Mouse (Mus musculus): ENCODE measurements at regions not wholly inside any gene's neighbourhood (a gene's known extent, or its start where the extent isn't known, plus 50 kb on each side); places are given as distances from the start of the nearest gene placed in this dataset.

DNA sequence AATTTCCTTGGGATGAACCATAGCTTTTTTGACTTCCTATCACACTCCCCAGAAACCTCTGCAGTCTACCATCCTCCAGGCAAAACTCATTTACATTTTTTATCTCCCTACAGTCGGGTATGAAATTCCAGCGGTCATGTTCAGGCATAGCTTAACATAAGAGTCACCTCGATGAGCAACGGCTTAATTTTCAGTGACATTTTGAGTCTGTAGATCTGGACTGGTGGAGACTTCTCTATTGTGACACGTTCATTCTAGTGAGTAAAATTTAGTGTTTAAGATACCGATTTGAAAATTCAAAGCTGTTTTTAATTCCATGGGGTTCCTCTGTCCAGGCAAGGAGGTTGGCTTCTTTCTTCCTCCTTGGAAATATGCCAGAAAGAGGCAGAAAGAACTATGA, 207.7 kb upstream of the Nr2f2 start:
- DNase-seq, result no peak

- no peak for DNase-seq
These were observed 198.5 kb upstream of the Nr2f2 start for GRCm38 (mm10) chr7:70565034-70565433.

GRCm38 (mm10) chr7:70548936-70549450, 182.5 kb upstream of the Nr2f2 start:
- DNase-seq, result no peak

DNA sequence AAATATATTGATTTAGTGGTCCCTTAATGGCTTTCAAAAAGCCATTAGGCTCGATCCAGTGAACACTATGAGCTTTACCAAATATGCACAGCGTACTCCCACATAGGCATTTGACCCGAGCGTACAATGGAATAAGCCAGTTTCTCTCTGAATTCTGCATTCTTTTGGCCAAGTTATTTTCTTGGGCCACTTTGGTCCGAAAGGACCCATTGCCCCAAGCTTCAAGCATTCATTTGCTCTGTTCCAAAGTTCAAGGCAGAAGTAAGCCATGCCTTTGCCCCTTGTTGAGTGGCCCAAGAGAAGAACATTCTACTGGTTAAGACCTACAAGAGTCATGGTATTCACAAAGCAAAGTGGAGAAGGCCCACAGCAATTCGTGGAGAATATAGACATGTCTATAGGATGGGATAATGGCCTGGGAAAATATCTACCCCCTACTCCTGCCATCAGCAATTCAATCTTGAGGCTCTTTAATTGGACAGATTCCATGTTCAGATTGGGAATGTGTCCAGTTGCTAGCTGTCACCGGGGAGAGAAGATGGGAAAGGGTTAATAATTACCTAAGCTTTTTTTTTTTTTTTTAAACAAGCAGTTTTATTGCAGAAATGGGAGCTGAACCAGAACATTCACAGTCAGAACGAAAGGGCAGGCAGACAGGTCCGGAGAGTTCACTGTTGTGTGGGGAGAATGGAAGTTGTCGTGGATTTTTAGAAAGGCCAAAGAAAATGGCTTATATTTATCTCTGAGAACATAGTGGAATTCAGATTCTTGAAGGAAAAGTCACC, 175.5 kb upstream of the Nr2f2 start:
- DNase-seq, result no peak

DNA sequence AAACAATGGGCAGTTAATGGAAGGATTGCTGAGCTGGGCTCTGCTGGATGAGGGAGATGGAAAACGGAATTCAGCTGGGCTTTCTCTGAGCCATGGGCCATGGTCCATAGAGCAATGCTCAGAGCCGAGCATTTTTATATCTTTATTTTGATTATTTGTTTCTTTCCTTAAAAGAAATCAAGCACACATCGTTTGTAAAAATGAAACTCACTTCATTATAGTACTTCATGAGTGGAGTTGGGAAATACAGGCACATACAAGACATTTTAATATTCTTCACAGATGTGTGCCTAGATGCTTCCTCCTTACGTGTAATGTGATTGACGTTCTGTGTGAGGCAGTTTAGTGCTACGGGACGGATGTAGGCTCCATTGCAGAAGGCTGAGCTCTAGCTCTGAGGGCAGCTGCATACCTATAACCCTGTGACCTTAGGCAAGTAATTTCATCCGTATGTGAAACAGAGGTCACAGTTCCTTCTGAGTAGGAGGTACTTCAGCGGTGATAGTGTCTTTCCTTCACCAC, 172.6 kb upstream of the Nr2f2 start:
- DNase-seq, result no peak

DNA sequence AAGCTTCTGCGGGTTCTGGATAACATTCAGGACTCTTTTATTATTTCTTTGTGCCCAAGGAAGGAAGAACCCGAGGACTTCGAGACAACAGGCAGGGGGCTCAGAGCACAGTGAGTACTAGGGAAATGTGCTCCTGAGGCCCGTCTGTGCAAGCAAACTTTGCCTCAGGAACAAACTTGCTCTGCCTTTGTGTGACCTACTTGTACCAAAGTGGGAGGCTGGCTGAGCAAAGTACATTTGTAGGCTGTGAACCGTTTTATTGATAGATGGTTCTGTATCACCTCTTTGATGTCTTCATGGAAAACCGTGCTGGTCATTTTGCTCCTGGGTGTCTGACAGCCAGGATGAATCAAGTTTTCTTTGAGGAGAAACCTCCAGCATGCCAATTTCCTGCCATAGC, 169.5 kb upstream of the Nr2f2 start:
- no peak for DNase-seq

DNA sequence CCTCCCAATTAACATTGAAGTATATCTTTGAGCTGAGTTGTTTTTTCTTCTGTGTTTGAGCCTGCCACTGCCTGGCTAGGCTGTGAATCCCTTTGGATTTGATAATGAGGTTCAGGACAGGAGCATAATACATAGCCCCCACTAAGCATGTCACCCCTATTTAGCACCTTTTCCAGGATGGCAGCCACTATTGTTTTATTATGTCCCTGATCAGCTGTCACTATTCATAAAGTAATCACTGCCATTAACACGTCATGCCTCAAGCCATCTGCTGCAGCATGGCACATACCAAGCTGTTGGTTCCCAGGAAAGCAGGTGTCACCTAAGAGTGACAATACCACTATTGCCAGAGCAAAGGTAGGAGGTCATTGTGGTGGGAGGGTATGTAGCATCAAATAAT, 167.0 kb upstream of the Nr2f2 start:
- no peak for DNase-seq

- no peak for DNase-seq
These were observed 161.4 kb upstream of the Nr2f2 start for GRCm38 (mm10) chr7:70527921-70528320.

GRCm38 (mm10) chr7:70525372-70525771, 158.8 kb upstream of the Nr2f2 start:
- no peak for DNase-seq

DNA sequence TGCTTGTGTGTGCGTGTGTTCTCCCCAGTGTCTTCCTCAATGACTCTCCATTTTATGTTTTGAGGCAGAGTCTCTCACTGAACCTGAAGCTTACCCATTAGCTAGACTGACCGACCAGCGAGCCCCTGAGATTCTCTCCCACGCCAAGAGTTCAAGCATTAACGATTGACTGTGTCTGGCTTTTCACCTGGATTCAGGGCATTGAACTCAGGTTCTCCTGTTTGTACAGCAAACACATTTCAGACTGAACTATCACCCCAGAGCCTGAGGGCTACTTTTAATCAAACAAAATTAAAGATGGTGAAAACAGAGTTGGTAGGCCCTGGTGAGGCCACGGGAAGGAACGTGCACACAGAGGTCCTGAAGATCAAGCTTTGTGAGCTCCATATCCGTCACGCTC, 158.2 kb upstream of the Nr2f2 start:
- no peak for DNase-seq

- DNase-seq, result no peak
These were observed 157.7 kb upstream of the Nr2f2 start for GRCm38 (mm10) chr7:70524251-70524650.

GRCm38 (mm10) chr7:70516741-70517140, 150.2 kb upstream of the Nr2f2 start:
- no peak for DNase-seq

GRCm38 (mm10) chr7:70515341-70515851, 148.9 kb upstream of the Nr2f2 start:
- no peak for DNase-seq

- DNase-seq, result no peak
These were observed 148.1 kb upstream of the Nr2f2 start for GRCm38 (mm10) chr7:70514666-70515065.

DNA sequence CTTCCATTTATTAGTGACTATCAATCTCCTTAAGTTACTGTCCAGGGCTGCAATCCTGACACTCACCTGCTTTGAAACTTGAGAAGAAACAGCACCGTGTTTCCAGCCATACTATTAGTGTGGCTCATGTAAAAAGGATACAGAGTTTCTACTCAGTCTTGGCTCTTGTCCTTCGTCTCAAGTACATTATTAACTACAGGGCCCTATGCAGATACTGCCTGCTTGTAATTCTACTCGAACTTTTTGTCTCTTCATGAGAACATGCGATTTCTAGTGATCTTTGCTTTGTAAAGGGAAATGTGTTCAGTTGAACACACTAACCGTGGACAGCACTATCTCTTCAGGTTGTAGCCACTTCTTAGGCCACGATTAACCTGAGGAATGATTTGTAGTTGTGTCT, 145.8 kb upstream of the Nr2f2 start:
- DNase-seq, result no peak

- DNase-seq, result no peak
These were observed 139.2 kb upstream of the Nr2f2 start for GRCm38 (mm10) chr7:70505671-70506181.

DNA sequence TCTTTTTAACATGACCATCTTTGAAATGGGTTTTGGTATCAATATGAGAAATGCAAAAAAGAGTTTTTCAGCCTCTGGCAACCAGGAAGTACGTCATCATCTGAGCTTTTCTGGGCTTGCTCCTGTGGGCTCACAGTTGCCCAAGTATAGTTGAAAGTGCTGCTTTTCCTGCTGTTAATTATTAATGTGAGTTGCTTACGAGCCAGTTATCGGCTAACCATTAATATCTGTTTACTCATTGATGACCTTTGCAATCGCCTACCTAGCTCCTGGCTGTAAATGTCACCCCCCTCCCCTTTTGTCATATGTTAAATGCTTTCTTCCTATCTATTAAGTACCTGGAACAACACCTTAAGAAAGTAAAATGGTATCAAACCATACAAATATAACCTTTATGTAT, 135.3 kb upstream of the Nr2f2 start:
- no peak for DNase-seq

GRCm38 (mm10) chr7:70496541-70497154, 130.1 kb upstream of the Nr2f2 start:
- no peak for DNase-seq

DNA sequence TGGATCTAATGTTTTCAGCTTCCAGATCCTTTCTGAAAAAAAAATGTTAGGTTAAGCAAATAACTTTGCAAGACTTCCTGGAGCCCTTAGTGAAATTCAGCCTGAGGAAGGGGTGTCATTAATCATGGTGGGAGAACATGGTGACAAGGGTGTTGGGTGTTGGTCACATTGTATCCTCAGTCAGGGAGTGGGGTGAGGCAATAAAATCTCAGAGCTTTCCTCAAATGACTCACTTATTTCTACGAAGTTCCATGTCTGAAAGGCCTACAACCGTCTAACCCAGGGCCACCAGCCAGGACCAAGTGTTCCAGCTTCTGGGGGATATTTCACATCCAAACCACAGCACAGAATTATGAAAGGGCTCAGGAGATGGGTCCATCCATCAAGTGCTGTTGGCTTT, 117.7 kb upstream of the Nr2f2 start:
- DNase-seq, result no peak

GRCm38 (mm10) chr7:70483536-70483935, 117.0 kb upstream of the Nr2f2 start:
- DNase-seq, result no peak

GRCm38 (mm10) chr7:70481880-70482279, 115.3 kb upstream of the Nr2f2 start:
- no peak for DNase-seq

DNA sequence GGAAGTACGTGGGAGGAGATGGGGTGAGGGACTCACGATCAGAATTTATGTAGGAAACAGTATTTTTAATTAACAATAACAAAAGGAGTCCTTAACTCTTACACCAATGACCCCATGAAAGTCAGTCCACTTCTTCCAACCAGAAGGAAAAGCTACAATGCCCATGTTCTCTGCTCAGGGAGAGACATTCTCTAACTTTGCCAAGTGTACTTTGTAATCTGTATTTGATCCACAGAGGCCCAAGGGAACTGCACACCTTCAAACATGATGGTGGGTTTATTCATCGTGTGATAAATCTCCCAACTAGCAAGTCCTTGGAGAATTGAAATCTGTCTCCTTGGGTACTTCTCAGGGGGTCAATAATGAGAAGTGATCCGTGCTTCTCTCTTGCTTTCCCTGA, 106.3 kb upstream of the Nr2f2 start:
- no peak for DNase-seq

DNA sequence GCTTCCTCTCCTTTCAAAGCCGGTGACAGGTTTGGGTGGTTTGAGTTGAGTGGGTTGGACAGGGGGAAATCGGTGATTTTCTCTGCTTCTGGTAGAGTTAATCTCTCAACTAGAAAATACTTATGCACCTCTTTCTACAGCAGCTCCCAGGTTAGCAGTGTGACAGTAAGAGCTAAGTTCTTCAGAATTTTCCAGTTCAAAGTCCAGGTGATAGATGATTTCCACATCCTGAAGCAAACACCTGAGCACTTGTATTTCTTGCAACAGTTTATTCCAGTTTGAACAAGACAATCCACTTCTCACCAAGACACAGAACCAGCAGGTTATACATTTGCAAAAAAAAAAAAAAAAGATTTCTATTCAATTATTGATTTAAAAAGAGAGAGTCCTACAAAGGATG, 104.0 kb upstream of the Nr2f2 start:
- no peak for DNase-seq

DNA sequence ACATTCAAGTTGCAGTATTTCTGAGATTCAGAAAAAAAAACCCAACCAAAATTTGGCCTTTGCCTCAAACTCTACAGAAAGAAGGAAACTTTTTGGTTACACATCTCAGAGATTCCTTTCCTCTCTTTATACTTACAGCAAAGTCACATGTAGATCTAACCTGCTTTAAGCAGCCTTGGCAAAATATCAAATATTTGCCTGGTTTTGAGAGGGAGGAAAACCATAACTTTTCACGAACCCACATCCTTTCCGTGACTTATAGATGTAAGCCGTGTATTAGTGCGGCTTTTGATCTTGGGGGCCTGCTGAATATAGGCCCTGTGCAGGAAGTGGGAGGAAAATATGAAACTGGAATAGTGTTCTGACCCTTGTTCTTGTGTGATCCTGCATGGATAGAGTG, 95.6 kb upstream of the Nr2f2 start:
- no peak for DNase-seq

Measured in cerebellum, adult 11 months (tissue).